23 mouse cellular contexts compared by ENCODE assay signal in genomic region chr2:120558813-120559212, GRCm38 (mm10). TPM values are rescaled to one million over a fixed set of nuclear protein-coding genes. Genes with fewer than 3 reads are reported as not detected.
A peak's percentile ranks its signal among the peaks of the same experiment; 100 is the strongest.
DNase-seq lines count a peak whose midpoint lies in the region; ATAC-seq and TF ChIP-seq lines count a peak whose summit lies in the region.
"Had no signal": no experiment of that assay in that cellular context is flagged by ENCODE, and none has a peak within 500 bp of the region (broad histone marks: within the 10 kb centered on the region; RNA-seq: fewer than 3 reads in every experiment).

No protein-coding gene starts in this region.

- ATAC-seq in lung, postnatal 0 days: no peak
- ATAC-seq in G1E (ENCODE audit: extremely low read depth, insufficient number of reproducible peaks, low FRiP score, poor library complexity, severe bottlenecking): no peak
- peak; percentile 87 for ATAC-seq in granulocyte monocyte progenitor cell, adult 5-6 weeks (replicated peaks; ENCODE audit: poor library complexity, severe bottlenecking)
- peak; percentile 11; the same call in 1 of the 2 replicates for ATAC-seq in neutrophil, adult 5-6 weeks (ENCODE audit: extremely low read depth, insufficient number of reproducible peaks, low FRiP score, poor library complexity, severe bottlenecking)
- ATAC-seq: inflammation-experienced regulatory T-cells, adult 6 months had no signal

- no peaks in the 10 kb centered on the region for H3K36me3 ChIP-seq in lung, postnatal 0 days (ENCODE audit: insufficient read depth, low read length)
- peaks cover 64% of the 10 kb centered on the region for H3K36me3 ChIP-seq in G1E (replicated peaks)

- H3K9ac ChIP-seq in lung, postnatal 0 days (replicated peaks; ENCODE audit: low read depth): no peak overlapping the region
- H3K9ac ChIP-seq: hindbrain, embryonic 14.5 days; limb, embryonic 15.5 days; liver, embryonic 15.5 days had no signal

- H3K9me3 ChIP-seq in lung, postnatal 0 days (ENCODE audit: low read length): no peaks in the 10 kb centered on the region
- H3K9me3 ChIP-seq in G1E (replicated peaks): no peaks in the 10 kb centered on the region
- H3K9me3 ChIP-seq: limb, embryonic 15.5 days; liver, embryonic 15.5 days had no signal

- TF ChIP-seq EP300 in lung, postnatal 0 days (IDR thresholded peaks at IDR 0.05): no peak

- no peak for TF ChIP-seq CTCF in lung, postnatal 0 days (IDR thresholded peaks at IDR 0.05)
- no peak for TF ChIP-seq CTCF in lung, adult 2 months (IDR thresholded peaks at IDR 0.05; ENCODE audit: insufficient read depth, low read length)
- no peak for TF ChIP-seq CTCF in G1E (IDR thresholded peaks at IDR 0.05; ENCODE audit: low read depth, low read length)

- TF ChIP-seq POLR2A in lung, adult 2 months (IDR thresholded peaks at IDR 0.05; ENCODE audit: borderline replicate concordance, extremely low read depth, low read depth, low read length): no peak

- peaks cover 2% of the 10 kb centered on the region; the same call in 1 of the 2 replicates for H3K4me1 ChIP-seq in lung, postnatal 0 days (ENCODE audit: insufficient read depth, low read depth, low read length)
- peaks cover 3% of the 10 kb centered on the region; the same call in 1 of the 2 replicates for H3K4me1 ChIP-seq in lung, adult 2 months (ENCODE audit: control insufficient read depth, insufficient read depth, low read length)
- H3K4me1 ChIP-seq in G1E (ENCODE audit: insufficient read depth, low read depth, low read length): peaks cover 54% of the 10 kb centered on the region

- no peak overlapping the region for H3K27ac ChIP-seq in lung, postnatal 0 days (ENCODE audit: low read length)
- H3K27ac ChIP-seq: hindbrain, embryonic 14.5 days; kidney, postnatal 0 days; limb, embryonic 15.5 days; liver, embryonic 15.5 days had no signal

- no peak overlapping the region for H3K4me3 ChIP-seq in lung, postnatal 0 days (ENCODE audit: low read depth, low read length)
- no peak overlapping the region for H3K4me3 ChIP-seq in lung, adult 2 months (replicated peaks; ENCODE audit: extremely low read depth, low read depth, low read length)
- no peak overlapping the region for H3K4me3 ChIP-seq in G1E (ENCODE audit: low read depth, low read length)
- H3K4me3 ChIP-seq: limb, embryonic 15.5 days; liver, embryonic 15.5 days had no signal

- 77% methylated on average over 3 of the region's 3 CpGs for WGBS in lung, postnatal 0 days
- 66% methylated on average over 3 of the region's 3 CpGs for WGBS in lung, adult 2 months

- peak; percentile 25 for DNase-seq in lung, postnatal 0 days (ENCODE audit: low spot score)
- DNase-seq in lung, adult 2 months: no peak
- peak; percentile 23 for DNase-seq in G1E (ENCODE audit: low spot score)
- no peak for DNase-seq in layer of hippocampus, adult 8-10 months (ENCODE audit: low spot score in 2 of 2)
- no peak for DNase-seq in gastrocnemius, adult 8-10 months (ENCODE audit: low spot score in 2 of 2)
- DNase-seq: adrenal gland, postnatal 36 days; B cell, adult 2 months; cerebellum, adult 11-12 months; cerebellum, postnatal 10 days; heart, postnatal 10 days; kidney, adult 18-20 months; left cerebral cortex, postnatal 4 days; lung, postnatal 4 days; right cerebral cortex, postnatal 14 days had no signal

- no peaks in the 10 kb centered on the region for H3K27me3 ChIP-seq in lung, postnatal 0 days (replicated peaks; ENCODE audit: insufficient read depth, low read length)
- no peaks in the 10 kb centered on the region for H3K27me3 ChIP-seq in G1E (ENCODE audit: insufficient read depth, low read length)
- H3K27me3 ChIP-seq: limb, embryonic 15.5 days; liver, embryonic 15.5 days had no signal

- no peak overlapping the region for H3K4me2 ChIP-seq in lung, postnatal 0 days (replicated peaks; ENCODE audit: low read depth, low read length)
- H3K4me2 ChIP-seq: heart, embryonic 11.5 days; hindbrain, embryonic 14.5 days; limb, embryonic 15.5 days; liver, embryonic 15.5 days; midbrain, embryonic 11.5 days had no signal

RNA-seq across cellular contexts. Expression of gene Zfp106, which starts 4.8 kb away (rescaled TPM):
- polyA plus RNA-seq in lung, postnatal 0 days (2015; fragmentation: Nextera tagmentation; extraction: Ambion mirVana): 28.2 and 28.5 TPM in 2 replicates
- polyA plus RNA-seq in lung, adult 2 months (2012; rRNA removed): 48.6 and 51.0 TPM in 2 replicates
- total RNA-seq in G1E (2014; fragmentation: Nextera tagmentation): 301 and 315 TPM in 2 replicates
- 98.6 and 104 TPM in 2 replicates for total RNA-seq in G1E (2017)
- polyA plus RNA-seq in G1E (2012): 83.9 and 104 TPM in 2 replicates
- total RNA-seq in granulocyte monocyte progenitor cell, adult 5-6 weeks (2014; fragmentation: Nextera tagmentation): 110 and 113 TPM in 2 replicates
- 139 and 142 TPM in 2 replicates for total RNA-seq in granulocyte monocyte progenitor cell, adult 5-6 weeks (2017)
- 174 and 184 TPM in 2 replicates for total RNA-seq in neutrophil, adult 5-6 weeks (2017)
- total RNA-seq in layer of hippocampus, adult 8-10 months (2022): 100 to 1,000 TPM; 144 to 174 (median 166) TPM
- total RNA-seq in gastrocnemius, adult 8-10 months (2022): 100 to 1,000 TPM; 643 to 705 (median 689) TPM

RNA-seq across cellular contexts. Expression of gene Snap23, which starts 8.7 kb away (rescaled TPM):
- 40.0 and 48.0 TPM in 2 replicates for polyA plus RNA-seq in lung, postnatal 0 days (2015; fragmentation: Nextera tagmentation; extraction: Ambion mirVana)
- 5.2 and 11.1 TPM in 2 replicates for polyA plus RNA-seq in lung, adult 2 months (2012; rRNA removed)
- 242 and 301 TPM in 2 replicates for total RNA-seq in G1E (2014; fragmentation: Nextera tagmentation)
- 253 and 328 TPM in 2 replicates for total RNA-seq in G1E (2017)
- 20.5 and 21.7 TPM in 2 replicates for polyA plus RNA-seq in G1E (2012)
- total RNA-seq in granulocyte monocyte progenitor cell, adult 5-6 weeks (2014; fragmentation: Nextera tagmentation): 51.2 and 56.5 TPM in 2 replicates
- 92.1 and 119 TPM in 2 replicates for total RNA-seq in granulocyte monocyte progenitor cell, adult 5-6 weeks (2017)
- total RNA-seq in neutrophil, adult 5-6 weeks (2017): 618 and 662 TPM in 2 replicates
- total RNA-seq in layer of hippocampus, adult 8-10 months (2022): 10 to 100 TPM; 22.2 to 31.8 (median 26.0) TPM
- total RNA-seq in gastrocnemius, adult 8-10 months (2022): 10 to 100 TPM; 40.5 to 52.2 (median 44.5) TPM

RNA-seq across cellular contexts. Expression of gene Haus2, which starts 50.4 kb away (rescaled TPM):
- 13.2 and 14.2 TPM in 2 replicates for polyA plus RNA-seq in lung, postnatal 0 days (2015; fragmentation: Nextera tagmentation; extraction: Ambion mirVana)
- 2.1 and 3.2 TPM in 2 replicates for polyA plus RNA-seq in lung, adult 2 months (2012; rRNA removed)
- 30.5 and 41.2 TPM in 2 replicates for total RNA-seq in G1E (2014; fragmentation: Nextera tagmentation)
- 13.1 and 14.6 TPM in 2 replicates for total RNA-seq in G1E (2017)
- 2.1 and 3.2 TPM in 2 replicates for polyA plus RNA-seq in G1E (2012)
- 20.4 and 22.0 TPM in 2 replicates for total RNA-seq in granulocyte monocyte progenitor cell, adult 5-6 weeks (2014; fragmentation: Nextera tagmentation)
- total RNA-seq in granulocyte monocyte progenitor cell, adult 5-6 weeks (2017): 17.9 and 20.8 TPM in 2 replicates
- total RNA-seq in neutrophil, adult 5-6 weeks (2017): 6.3 and 7.4 TPM in 2 replicates
- total RNA-seq in layer of hippocampus, adult 8-10 months (2022): 10 to 100 TPM; 14.3 to 16.0 (median 15.3) TPM
- total RNA-seq in gastrocnemius, adult 8-10 months (2022): 1 to 10 TPM; 6.6 to 9.5 (median 7.1) TPM

RNA-seq across cellular contexts. Expression of gene Lrrc57, which starts 50.5 kb away (rescaled TPM):
- polyA plus RNA-seq in lung, postnatal 0 days (2015; fragmentation: Nextera tagmentation; extraction: Ambion mirVana): 24.7 and 28.2 TPM in 2 replicates
- 9.3 and 12.9 TPM in 2 replicates for polyA plus RNA-seq in lung, adult 2 months (2012; rRNA removed)
- total RNA-seq in G1E (2014; fragmentation: Nextera tagmentation) (35.8 and 52.9 TPM in 2 replicates), G1E (2017) (27.8 and 29.6 TPM in 2 replicates)
- polyA plus RNA-seq in G1E (2012): 1.5 and 3.0 TPM in 2 replicates
- total RNA-seq in granulocyte monocyte progenitor cell, adult 5-6 weeks (2014; fragmentation: Nextera tagmentation): 7.3 and 12.1 TPM in 2 replicates
- 18.9 and 20.5 TPM in 2 replicates for total RNA-seq in granulocyte monocyte progenitor cell, adult 5-6 weeks (2017)
- 23.0 and 29.7 TPM in 2 replicates for total RNA-seq in neutrophil, adult 5-6 weeks (2017)
- 10 to 100 TPM; 25.7 to 36.2 (median 33.4) TPM for total RNA-seq in layer of hippocampus, adult 8-10 months (2022)
- 10 to 100 TPM; 11.6 to 14.0 (median 11.9) TPM for total RNA-seq in gastrocnemius, adult 8-10 months (2022)

Comparison
In these comparisons a context has a peak if more than half of its experiments do, and no peak if none do; other contexts are left out.
1. DNase-seq: peak in lung, postnatal 0 days (single experiment) and G1E (single experiment); none in lung, adult 2 months (single experiment), layer of hippocampus, adult 8-10 months (0 of 2) and gastrocnemius, adult 8-10 months (0 of 2).
2. ATAC-seq: peak in granulocyte monocyte progenitor cell, adult 5-6 weeks (single experiment) and neutrophil, adult 5-6 weeks (single experiment); none in lung, postnatal 0 days (single experiment) and G1E (single experiment).